Mouse (Mus musculus) olfactory bulb, adult 2 months (tissue): Measurements from ENCODE around the gene Wdr27. TPM values are rescaled to one million over a fixed set of nuclear protein-coding genes. Genes with fewer than 3 reads are reported as not detected.

ENCODE experiments used
- H3K27ac ChIP-seq: fragments of 200-500 bp; 2 replicates; pipeline ENCODE4 v1.5.1; 2012; ENCODE audit warnings: low read depth, low read length; ENCODE audit not compliant: insufficient read depth
- H3K4me1 ChIP-seq: fragments of 200-500 bp; 2 replicates; pipeline ENCODE4 v1.6.1; 2012; ENCODE audit warnings: low read length; ENCODE audit not compliant: control insufficient read depth, insufficient read depth
- H3K4me3 ChIP-seq: fragments of 200-500 bp; 2 replicates; pipeline ENCODE4 v1.5.1; 2012; ENCODE audit warnings: mild to moderate bottlenecking, low read depth, low read length, moderate library complexity; ENCODE audit not compliant: insufficient read depth
- CTCF ChIP-seq: fragments of 200-500 bp; IDR thresholded peaks from 2 replicates; pipeline ENCODE4 v1.5.1; 2012; ENCODE audit warnings: low read depth, mild to moderate bottlenecking, low read length, moderate library complexity; ENCODE audit not compliant: insufficient read depth
- POLR2A ChIP-seq: fragments of 200-500 bp; IDR thresholded peaks from 2 replicates; pipeline ENCODE4 v1.6.1; 2012; ENCODE audit warnings: mild to moderate bottlenecking, low read depth, low read length, moderate library complexity; ENCODE audit not compliant: insufficient read depth
- WGBS: fragments of 180-500 bp; shearing (Covaris S2); methylation state at CpG from one replicate; pipeline ENCODE4 v1.1.7; 2018; 5-methylcytosine and 5-hydroxymethylcytosine counted together
- polyA plus RNA-seq: library from polyadenylated mRNA; stranded (reverse); fragments of >200 nt; gene quantifications from 2 replicates; pipeline ENCODE4 v1.2.4, GENCODE M21; 2012; ENCODE audit warnings: low replicate concordance; ENCODE audit not compliant: missing spikeins, insufficient read depth, insufficient read length

The Wdr27 gene
- polyA plus RNA-seq, 1 experiment: not detected

- no peak overlapping the region for H3K27ac ChIP-seq
- no peak overlapping the region for H3K4me3 ChIP-seq
- no peak for TF ChIP-seq CTCF
- TF ChIP-seq POLR2A: no peak
- 83% methylated on average over 5 of the region's 5 CpGs for WGBS
- no peaks in the 10 kb centered on the region for H3K4me1 ChIP-seq
These were observed 11.5 kb downstream of the Wdr27 start for GRCm38 (mm10) chr17:14931469-14931868.

GRCm38 (mm10) chr17:14930697-14931096 is 12.3 kb downstream of the Wdr27 start:
- Histone ChIP-seq H3K27ac (no peak overlapping the region), H3K4me3 (no peak overlapping the region), H3K4me1 (no peaks in the 10 kb centered on the region)
- WGBS: 88% methylated on average over 7 of the region's 7 CpGs
- TF ChIP-seq CTCF (no peak), POLR2A (no peak)

GRCm38 (mm10) chr17:14928631-14929030 is 14.3 kb downstream of the Wdr27 start:
- WGBS: 70% methylated on average over 5 of the region's 5 CpGs

GRCm38 (mm10) chr17:14927644-14928218 is 15.2 kb downstream of the Wdr27 start:
- Histone ChIP-seq H3K4me1 (no peaks in the 10 kb centered on the region), H3K4me3 (no peak overlapping the region), H3K27ac (no peak overlapping the region)
- 79% methylated on average over 8 of the region's 8 CpGs for WGBS
- TF ChIP-seq POLR2A (no peak), CTCF (no peak)

More at GRCm38 (mm10) chr17:14928631-14929030, 14.3 kb downstream of the Wdr27 start:
- Histone ChIP-seq H3K4me1 (no peaks in the 10 kb centered on the region), H3K27ac (no peak overlapping the region), H3K4me3 (no peak overlapping the region)
- TF ChIP-seq CTCF (no peak), POLR2A (no peak)

- Histone ChIP-seq H3K4me1 (no peaks in the 10 kb centered on the region), H3K4me3 (no peak overlapping the region), H3K27ac (no peak overlapping the region)
- WGBS: 73% methylated on average over 6 of the region's 6 CpGs
- TF ChIP-seq POLR2A (no peak), CTCF (no peak)
These were observed 21.4 kb downstream of the Wdr27 start for GRCm38 (mm10) chr17:14921582-14921981.

- WGBS: 88% methylated on average over 8 of the region's 8 CpGs
- no peak overlapping the region for H3K4me3 ChIP-seq
- no peak for TF ChIP-seq CTCF
- TF ChIP-seq POLR2A: no peak
These were observed 25.1 kb downstream of the Wdr27 start for GRCm38 (mm10) chr17:14917866-14918265.

GRCm38 (mm10) chr17:14914401-14914800 is 28.6 kb downstream of the Wdr27 start:
- Histone ChIP-seq H3K4me3 (no peak overlapping the region), H3K4me1 (no peaks in the 10 kb centered on the region), H3K27ac (no peak overlapping the region)
- WGBS: 93% methylated on average over 4 of the region's 4 CpGs
- no peak for TF ChIP-seq CTCF
- TF ChIP-seq POLR2A: no peak

More at GRCm38 (mm10) chr17:14917866-14918265, 25.1 kb downstream of the Wdr27 start:
- Histone ChIP-seq H3K27ac (no peak overlapping the region), H3K4me1 (no peaks in the 10 kb centered on the region)

GRCm38 (mm10) chr17:14912981-14913380 is 30.0 kb downstream of the Wdr27 start:
- Histone ChIP-seq H3K27ac (no peak overlapping the region), H3K4me1 (no peaks in the 10 kb centered on the region), H3K4me3 (no peak overlapping the region)
- WGBS: 93% methylated on average over 8 of the region's 8 CpGs
- TF ChIP-seq POLR2A (no peak), CTCF (no peak)

- H3K4me1 ChIP-seq: 0 out of 2 replicates have a peak, but pooled peaks cover under 1% of the 10 kb centered on the region
- TF ChIP-seq POLR2A (no peak), CTCF (no peak)
- no peak overlapping the region for H3K27ac ChIP-seq
- no peak overlapping the region for H3K4me3 ChIP-seq
- WGBS: 51% methylated on average over 6 of the region's 6 CpGs
These were observed 30.5 kb downstream of the Wdr27 start for GRCm38 (mm10) chr17:14912420-14912819.
